Mouse (Mus musculus) kidney, embryonic 16.5 days (tissue): ENCODE measurements at regions not wholly inside any gene's neighbourhood (a gene's known extent, or its start where the extent isn't known, plus 50 kb on each side); places are given as distances from the start of the nearest gene placed in this dataset.
A peak's percentile ranks its signal among the peaks of the same experiment; 100 is the strongest.

Experiments used
- ATAC-seq: fragments of 200-750 bp; cut with Nextera tagmentation; 2 replicates; pipeline ENCODE4 v1.8.0; 2017; ENCODE audit warnings: moderate TSS enrichment; ENCODE audit not compliant: low FRiP score, low TSS enrichment
- H3K27ac ChIP-seq: fragments of 300-500 bp; sonication (generic); 2 replicates; pipeline ENCODE4 v1.5.1; 2014; ENCODE audit warnings: low read length
- H3K27me3 ChIP-seq: fragments of 300-500 bp; sonication (generic); 2 replicates; pipeline ENCODE4 v1.6.1; 2014; ENCODE audit warnings: low read length, control low read depth, mixed read lengths; ENCODE audit not compliant: insufficient read depth
- H3K36me3 ChIP-seq: fragments of 300-500 bp; sonication (generic); 2 replicates; pipeline ENCODE4 v1.6.1; 2014; ENCODE audit warnings: low read length, control low read depth, mixed read lengths; ENCODE audit not compliant: insufficient read depth
- H3K4me1 ChIP-seq: fragments of 300-500 bp; sonication (generic); 2 replicates; pipeline ENCODE4 v1.6.1; 2014; ENCODE audit warnings: low read length, control low read depth, mixed read lengths; ENCODE audit not compliant: insufficient read depth
- H3K4me2 ChIP-seq: fragments of 300-500 bp; sonication (generic); replicated peaks from 2 replicates; pipeline ENCODE4 v1.6.1; 2014; ENCODE audit warnings: low read depth, low read length
- H3K4me3 ChIP-seq: fragments of 300-500 bp; sonication (generic); 2 replicates; pipeline ENCODE4 v1.5.1; 2014; ENCODE audit warnings: mild to moderate bottlenecking, low read length
- H3K9ac ChIP-seq: fragments of 300-500 bp; sonication (generic); replicated peaks from 2 replicates; pipeline ENCODE4 v1.6.1; 2014; ENCODE audit warnings: low read length
- H3K9me3 ChIP-seq: fragments of 300-500 bp; sonication (generic); 2 replicates; pipeline ENCODE4 v1.6.1; 2016; ENCODE audit warnings: low read length, control low read depth
- WGBS: fragments of 180-500 bp; shearing (Covaris S2); extraction: QIAGEN DNeasy Blood & Tissue Kit; methylation state at CpG from one replicate; pipeline ENCODE4 v1.1.7; 2014; 5-methylcytosine and 5-hydroxymethylcytosine counted together

- Histone ChIP-seq H3K4me3 (no peak overlapping the region), H3K4me2 (no peak overlapping the region), H3K27me3 (no peaks in the 10 kb centered on the region), H3K27ac (no peak overlapping the region), H3K36me3 (no peaks in the 10 kb centered on the region), H3K9ac (no peak overlapping the region), H3K4me1 (no peaks in the 10 kb centered on the region), H3K9me3 (no peaks in the 10 kb centered on the region; the same call in 1 of the 2 replicates)
- 62% methylated on average over 6 of the region's 6 CpGs for WGBS
- ATAC-seq, result peak; percentile 70; the same call in 1 of the 2 replicates
These were observed 207.7 kb downstream of the Tle4 start for GRCm38 (mm10) chr19:14389881-14390837.

GRCm38 (mm10) chr19:14390914-14391313 is 206.9 kb downstream of the Tle4 start:
- H3K36me3 ChIP-seq, result no peaks in the 10 kb centered on the region
- no peak overlapping the region for H3K9ac ChIP-seq
- WGBS, result 59% methylated on average over 2 of the region's 2 CpGs
- H3K4me1 ChIP-seq, result no peaks in the 10 kb centered on the region
- H3K4me2 ChIP-seq, result no peak overlapping the region
- H3K27me3 ChIP-seq, result no peaks in the 10 kb centered on the region
- H3K27ac ChIP-seq, result no peak overlapping the region
- no peak overlapping the region for H3K4me3 ChIP-seq
- no peak for ATAC-seq
- no peaks in the 10 kb centered on the region; the same call in 1 of the 2 replicates for H3K9me3 ChIP-seq
